Mouse (Mus musculus) inflammation-experienced regulatory T-cells, adult 6 months (primary cell): ENCODE measurements at regions not wholly inside any gene's neighbourhood (a gene's known extent, or its start where the extent isn't known, plus 50 kb on each side); places are given as distances from the start of the nearest gene placed in this dataset.

Experiments
- ATAC-seq: one replicate; pipeline ENCODE4 v1.8.0; 2017

GRCm38 (mm10) chr1:91742914-91743313, 58.3 kb upstream of the Twist2 start:
- ATAC-seq: no peak

- ATAC-seq: no peak
Measured at GRCm38 (mm10) chr1:91744076-91744475, 57.2 kb upstream of the Twist2 start.

GRCm38 (mm10) chr1:91744701-91745100, 56.6 kb upstream of the Twist2 start:
- ATAC-seq: no peak

GRCm38 (mm10) chr1:91747583-91747982, 53.7 kb upstream of the Twist2 start:
- no peak for ATAC-seq
